Mouse (Mus musculus) inflammation-experienced regulatory T-cells (primary cell): ENCODE measurements around the gene 4930474N05Rik. TPM values are rescaled to one million over a fixed set of nuclear protein-coding genes. Genes with fewer than 3 reads are reported as not detected.

Experiments
- polyA plus RNA-seq, 2 experiments: library from polyadenylated mRNA; unstranded; fragments of 100-300 nt; shearing (Covaris generic); gene quantifications; one replicate each; pipeline ENCODE4 v1.2.1; 2017

The 4930474N05Rik gene
- polyA plus RNA-seq = under 1 TPM in 1 of 2 experiments, not detected in 1; 0.24 TPM

GRCm38 (mm10) chr14:36094617-36095016 lies at the start of gene 4930474N05Rik:
Gene 4930474N05Rik, plus strand, starts transcription at chr14:36094917.

